Mouse (Mus musculus) limb, embryonic 11.5 days (tissue): ENCODE measurements around the gene Atg9b. TPM values are rescaled to one million over a fixed set of nuclear protein-coding genes. Genes with fewer than 3 reads are reported as not detected.

Experiments used
- ATAC-seq: fragments of 200-750 bp; cut with Nextera tagmentation; 2 replicates; pipeline ENCODE4 v1.8.0; 2017; ENCODE audit warnings: low read depth; ENCODE audit not compliant: insufficient number of reproducible peaks, low FRiP score, low TSS enrichment
- DNase-seq: peaks from one replicate; pipeline ENCODE4 v3.0.0-alpha.2; 2015; ENCODE audit warnings: low spot score
- H3K27ac ChIP-seq: fragments of 300-500 bp; sonication (generic); replicated peaks from 2 replicates; pipeline ENCODE4 v1.5.1; 2014; ENCODE audit warnings: low read depth, mild to moderate bottlenecking, low read length
- H3K27me3 ChIP-seq: fragments of 300-500 bp; sonication (generic); 2 replicates; pipeline ENCODE4 v1.6.1; 2014; ENCODE audit warnings: mild to moderate bottlenecking, low read length, mixed read lengths; ENCODE audit not compliant: control insufficient read depth, insufficient read depth
- H3K36me3 ChIP-seq: fragments of 300-500 bp; sonication (generic); 2 replicates; pipeline ENCODE4 v1.6.1; 2014; ENCODE audit warnings: mild to moderate bottlenecking, low read length, moderate library complexity, mixed read lengths; ENCODE audit not compliant: control insufficient read depth, insufficient read depth
- H3K4me1 ChIP-seq: fragments of 300-500 bp; sonication (generic); 2 replicates; pipeline ENCODE4 v1.6.1; 2014; ENCODE audit warnings: low read length, mixed read lengths; ENCODE audit not compliant: control insufficient read depth, insufficient read depth
- H3K4me2 ChIP-seq: fragments of 300-500 bp; sonication (generic); 2 replicates; pipeline ENCODE4 v1.6.1; 2014; ENCODE audit warnings: low read depth, mild to moderate bottlenecking, moderate library complexity; ENCODE audit not compliant: severe bottlenecking
- H3K4me3 ChIP-seq: fragments of 300-500 bp; sonication (generic); 2 replicates; pipeline ENCODE4 v1.5.1; 2014; ENCODE audit warnings: low read depth, low read length
- H3K9ac ChIP-seq: fragments of 300-500 bp; sonication (generic); 2 replicates; pipeline ENCODE4 v1.6.1; 2014; ENCODE audit warnings: mild to moderate bottlenecking, low read length
- H3K9me3 ChIP-seq: fragments of 300-500 bp; sonication (generic); 2 replicates; pipeline ENCODE4 v1.6.1; 2016; ENCODE audit warnings: low read length; ENCODE audit not compliant: control insufficient read depth
- WGBS: fragments of 180-500 bp; shearing (Covaris S2); extraction: QIAGEN DNeasy Blood & Tissue Kit; methylation state at CpG from one replicate; pipeline ENCODE4 v1.1.7; 2014; 5-methylcytosine and 5-hydroxymethylcytosine counted together
- polyA plus RNA-seq: library from polyadenylated mRNA; unstranded; fragments of >200 nt; fragmentation: Nextera tagmentation; extraction: Ambion mirVana; gene quantifications from 2 replicates; pipeline ENCODE4 v1.2.1, GENCODE M21; 2014

The Atg9b gene
- polyA plus RNA-seq, 1 experiment from 2014 or later, result 0.35 TPM

DNA sequence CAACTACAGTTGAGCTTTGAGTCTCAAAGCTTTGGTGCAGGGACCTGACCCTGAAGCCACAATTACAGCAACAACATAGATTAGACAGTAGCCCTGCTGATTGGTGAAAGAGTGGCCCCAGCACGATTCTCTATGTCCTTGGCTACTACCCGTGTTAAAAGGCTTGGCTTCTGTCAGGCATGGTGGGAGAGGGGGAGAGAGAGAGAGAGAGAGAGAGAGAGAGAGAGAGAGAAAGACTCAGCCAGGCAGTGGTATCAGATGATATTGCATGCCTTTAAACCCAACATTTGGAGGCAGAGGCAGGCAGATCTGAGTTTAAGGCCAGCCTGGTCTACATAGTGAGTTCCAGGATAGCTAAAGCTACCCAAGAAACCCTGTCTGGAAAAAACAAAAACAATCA lies 10.0 kb downstream of the Atg9b start:
- Histone ChIP-seq H3K9me3 (no peaks in the 10 kb centered on the region), H3K27ac (no peak overlapping the region), H3K27me3 (no peaks in the 10 kb centered on the region), H3K4me1 (no peaks in the 10 kb centered on the region), H3K36me3 (no peaks in the 10 kb centered on the region), H3K9ac (no peak overlapping the region), H3K4me2 (no peak overlapping the region), H3K4me3 (no peak overlapping the region)
- ATAC-seq, result no peak
- WGBS, result 71% methylated on average over 2 of the region's 2 CpGs
- DNase-seq, result no peak

DNA sequence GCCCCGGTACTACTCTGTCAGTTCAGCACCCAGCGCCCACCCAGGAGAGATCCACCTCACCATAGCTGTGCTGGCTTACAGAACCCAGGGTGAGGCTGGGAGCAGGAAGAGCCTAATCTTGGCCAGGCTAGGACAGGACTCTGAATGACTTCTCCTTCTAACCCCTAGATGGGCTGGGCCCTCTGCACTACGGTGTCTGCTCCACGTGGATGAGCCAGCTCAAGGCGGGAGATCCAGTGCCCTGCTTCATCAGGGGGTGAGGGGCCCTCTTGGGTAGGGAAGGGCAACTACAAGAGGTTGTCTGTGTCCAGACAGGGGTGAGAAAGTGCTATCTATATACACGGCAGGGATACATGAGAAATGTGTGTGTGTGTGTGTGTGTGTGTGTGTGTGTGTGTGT lies 10.5 kb downstream of the Atg9b start:
- Histone ChIP-seq H3K27me3 (no peaks in the 10 kb centered on the region), H3K4me2 (no peak overlapping the region), H3K27ac (no peak overlapping the region), H3K9me3 (no peaks in the 10 kb centered on the region), H3K9ac (no peak overlapping the region), H3K36me3 (no peaks in the 10 kb centered on the region), H3K4me1 (no peaks in the 10 kb centered on the region), H3K4me3 (no peak overlapping the region)
- no peak for DNase-seq
- ATAC-seq, result no peak
- WGBS, result 79% methylated on average over 6 of the region's 6 CpGs

DNA sequence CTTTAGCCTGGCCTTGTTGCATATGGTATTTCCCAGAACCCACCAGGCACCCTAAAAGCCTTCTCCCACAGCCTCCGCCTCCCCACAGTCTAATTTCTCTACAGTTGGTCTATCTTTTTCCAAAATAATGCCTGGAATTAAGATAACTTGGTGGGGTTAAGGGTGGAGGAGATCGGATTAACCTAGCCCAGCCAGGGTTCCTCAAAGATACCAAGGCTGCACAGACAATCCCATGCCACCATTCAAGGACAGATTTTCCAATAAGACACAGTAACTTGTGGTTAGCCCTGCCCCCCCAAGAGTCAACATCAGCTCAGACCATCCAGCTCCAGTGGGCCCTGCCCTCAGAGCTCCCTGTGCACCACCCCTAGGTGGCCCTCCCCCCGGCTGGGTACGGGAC lies 11.4 kb downstream of the Atg9b start:
- Histone ChIP-seq H3K36me3 (no peaks in the 10 kb centered on the region), H3K27ac (no peak overlapping the region), H3K4me1 (no peaks in the 10 kb centered on the region), H3K9me3 (no peaks in the 10 kb centered on the region), H3K27me3 (no peaks in the 10 kb centered on the region), H3K4me3 (no peak overlapping the region), H3K4me2 (no peak overlapping the region), H3K9ac (no peak overlapping the region)
- 88% methylated on average over 4 of the region's 4 CpGs for WGBS
- no peak for DNase-seq
- no peak for ATAC-seq

DNA sequence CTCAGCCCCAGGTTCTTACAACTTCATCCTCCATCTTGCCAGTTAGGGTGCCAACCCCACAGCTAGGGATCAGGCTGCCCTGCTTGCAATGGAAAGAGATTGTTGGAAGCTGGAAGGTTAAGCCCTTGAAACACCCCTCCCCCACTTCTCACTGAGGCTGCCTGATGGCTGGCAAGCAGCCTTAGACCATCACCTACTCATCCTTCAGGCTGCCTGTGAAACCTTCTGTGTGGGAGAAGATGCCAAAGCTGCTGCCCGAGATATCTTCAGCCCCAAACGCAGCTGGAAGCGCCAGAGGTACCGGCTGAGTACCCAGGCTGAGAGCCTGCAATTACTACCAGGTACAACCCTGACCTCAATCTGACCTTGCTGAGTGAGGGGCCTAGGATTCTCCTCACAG lies 12.4 kb downstream of the Atg9b start:
- DNase-seq (no peak), ATAC-seq (no peak)
- no peak overlapping the region for H3K4me3 ChIP-seq
- H3K36me3 ChIP-seq, result no peaks in the 10 kb centered on the region
- no peaks in the 10 kb centered on the region for H3K27me3 ChIP-seq
- no peak overlapping the region for H3K27ac ChIP-seq
- no peaks in the 10 kb centered on the region for H3K9me3 ChIP-seq
- WGBS, result 73% methylated on average over 4 of the region's 4 CpGs
- H3K4me2 ChIP-seq, result no peak overlapping the region
- H3K9ac ChIP-seq, result no peak overlapping the region
- no peaks in the 10 kb centered on the region for H3K4me1 ChIP-seq

DNA sequence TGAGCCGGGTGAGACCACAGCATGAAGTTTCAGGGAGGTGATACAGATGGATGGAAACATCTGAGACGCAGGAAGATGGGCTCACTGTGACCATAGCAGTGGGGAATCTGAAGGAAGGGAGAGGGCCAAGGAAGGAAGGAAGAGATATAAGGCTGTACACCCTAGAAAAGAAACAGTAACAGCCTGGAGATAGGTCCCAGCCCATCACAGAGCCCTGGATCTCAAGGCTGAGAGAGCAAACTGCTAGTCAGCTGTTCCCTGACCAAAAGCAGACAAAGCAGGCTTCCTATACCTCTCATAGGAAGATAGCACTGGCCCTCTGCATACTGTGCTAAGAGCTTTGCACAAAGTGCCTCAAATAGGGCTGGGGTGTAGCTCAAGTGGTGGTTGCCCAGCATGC lies 13.2 kb downstream of the Atg9b start:
- no peaks in the 10 kb centered on the region for H3K36me3 ChIP-seq
- no peak overlapping the region for H3K4me2 ChIP-seq
- no peak for DNase-seq
- H3K4me1 ChIP-seq, result no peaks in the 10 kb centered on the region
- H3K9me3 ChIP-seq, result no peaks in the 10 kb centered on the region
- no peak overlapping the region for H3K4me3 ChIP-seq
- no peaks in the 10 kb centered on the region for H3K27me3 ChIP-seq
- H3K27ac ChIP-seq, result no peak overlapping the region
- H3K9ac ChIP-seq, result no peak overlapping the region
- ATAC-seq, result no peak
- 88% methylated on average over 2 of the region's 2 CpGs for WGBS

DNA sequence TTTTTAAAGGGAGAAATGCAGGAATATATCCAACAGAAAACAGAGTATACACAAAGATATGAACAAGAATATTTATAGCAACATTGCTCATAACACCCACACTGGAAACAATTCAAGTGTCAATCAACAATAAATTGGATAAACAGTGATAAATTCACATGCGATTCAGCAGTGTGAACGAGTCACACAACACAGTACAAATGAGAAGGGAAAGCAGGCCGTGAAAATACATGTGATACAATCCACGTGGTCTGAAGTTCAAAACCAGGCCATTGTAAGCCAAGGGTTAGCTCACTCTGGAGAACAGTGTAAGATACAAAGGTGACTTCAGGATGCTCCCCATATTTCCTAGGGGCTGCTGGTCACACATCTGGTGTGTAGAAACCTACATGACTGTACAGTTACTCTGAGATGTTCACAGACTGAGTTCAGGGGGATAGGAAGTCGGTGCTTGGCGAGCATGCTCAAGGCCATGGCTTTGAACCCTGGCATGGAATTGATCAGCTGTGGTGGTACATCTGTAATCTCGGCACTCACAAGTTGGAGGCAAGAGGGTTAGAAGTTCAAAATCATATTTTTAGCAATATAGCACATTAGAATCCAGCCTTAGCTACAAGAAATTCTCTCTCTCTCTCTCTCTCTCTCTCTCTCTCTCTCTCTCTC lies 17.1 kb downstream of the Atg9b start:
- Histone ChIP-seq H3K4me1 (no peaks in the 10 kb centered on the region), H3K9me3 (no peaks in the 10 kb centered on the region), H3K36me3 (no peaks in the 10 kb centered on the region), H3K9ac (no peak overlapping the region), H3K4me2 (no peak overlapping the region), H3K4me3 (no peak overlapping the region), H3K27me3 (no peaks in the 10 kb centered on the region), H3K27ac (no peak overlapping the region)
- DNase-seq, result no peak
- ATAC-seq, result no peak
- 83% methylated on average over 7 of the region's 7 CpGs for WGBS

DNA sequence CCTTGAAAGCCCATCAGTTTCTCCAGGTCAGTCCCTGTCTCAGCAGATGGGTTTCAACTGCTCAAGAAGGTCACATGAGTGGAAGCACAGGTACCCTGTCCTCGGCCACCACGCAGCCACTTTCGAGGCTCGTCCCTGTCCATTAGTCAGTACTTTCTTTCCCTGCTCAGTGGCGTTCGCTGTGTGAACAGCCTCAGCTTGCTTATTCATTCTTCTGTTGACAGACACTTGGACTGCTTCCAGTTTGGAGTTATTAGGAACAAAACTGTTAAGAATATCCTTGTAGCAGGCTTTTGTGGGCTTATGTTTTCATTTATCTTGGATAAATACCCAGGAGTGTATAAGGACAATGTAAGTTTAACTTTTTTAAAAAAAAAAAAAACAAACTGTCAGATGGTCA lies 17.7 kb downstream of the Atg9b start:
- DNase-seq (no peak), ATAC-seq (no peak)
- Histone ChIP-seq H3K9me3 (no peaks in the 10 kb centered on the region), H3K4me1 (no peaks in the 10 kb centered on the region), H3K4me2 (no peak overlapping the region), H3K27ac (no peak overlapping the region), H3K9ac (no peak overlapping the region), H3K4me3 (no peak overlapping the region), H3K27me3 (no peaks in the 10 kb centered on the region), H3K36me3 (no peaks in the 10 kb centered on the region)
- WGBS, result 84% methylated on average over 6 of the region's 6 CpGs

DNA sequence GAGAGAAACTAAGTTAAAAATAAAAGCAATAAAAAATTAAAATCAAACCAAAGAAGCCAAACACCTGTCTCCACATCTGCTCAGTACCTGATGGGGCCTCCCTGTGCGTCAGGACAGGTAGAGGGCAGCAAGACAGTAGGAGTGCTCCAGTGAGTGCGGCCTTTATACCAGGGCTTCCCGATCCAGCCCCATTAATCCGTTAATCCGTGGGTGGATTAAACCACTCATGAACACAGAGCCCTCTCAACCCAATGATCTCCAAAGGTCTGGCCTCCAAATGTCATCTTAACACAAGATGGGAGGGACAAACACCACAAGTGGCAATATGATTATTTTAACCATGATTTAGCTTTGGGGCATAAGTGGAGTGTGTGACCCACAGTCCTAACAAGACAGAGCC lies 18.1 kb downstream of the Atg9b start:
- no peaks in the 10 kb centered on the region for H3K9me3 ChIP-seq
- no peak for ATAC-seq
- H3K36me3 ChIP-seq, result no peaks in the 10 kb centered on the region
- no peaks in the 10 kb centered on the region for H3K27me3 ChIP-seq
- no peaks in the 10 kb centered on the region for H3K4me1 ChIP-seq
- no peak overlapping the region for H3K27ac ChIP-seq
- no peak overlapping the region for H3K4me3 ChIP-seq
- no peak for DNase-seq
- no peak overlapping the region for H3K4me2 ChIP-seq
- no peak overlapping the region for H3K9ac ChIP-seq
- 77% methylated on average over 5 of the region's 5 CpGs for WGBS

DNA sequence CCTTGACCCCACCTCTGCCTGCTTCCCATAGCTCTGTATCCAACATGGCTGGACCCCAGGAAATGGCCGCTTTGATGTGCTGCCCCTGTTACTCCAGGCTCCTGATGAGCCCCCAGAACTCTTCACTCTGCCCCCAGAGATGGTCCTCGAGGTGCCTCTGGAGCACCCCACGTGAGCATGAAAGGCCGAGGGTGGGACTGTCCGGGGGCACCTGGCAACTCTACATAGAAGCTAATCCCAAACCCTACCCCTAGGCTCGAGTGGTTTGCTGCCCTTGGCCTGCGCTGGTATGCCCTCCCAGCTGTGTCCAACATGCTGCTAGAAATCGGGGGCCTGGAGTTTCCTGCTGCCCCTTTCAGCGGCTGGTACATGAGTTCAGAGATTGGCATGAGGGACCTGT lies 22.2 kb downstream of the Atg9b start:
- 87% methylated on average over 9 of the region's 9 CpGs for whole genome bisulfite sequencing
- H3K27ac ChIP-seq, result no peak overlapping the region
- H3K36me3 ChIP-seq, result no peaks in the 10 kb centered on the region
- no peak overlapping the region for H3K9ac ChIP-seq
- H3K27me3 ChIP-seq, result no peaks in the 10 kb centered on the region
- H3K4me3 ChIP-seq, result no peak overlapping the region
- DNase-seq (no peak), ATAC-seq (no peak)
- H3K9me3 ChIP-seq, result no peaks in the 10 kb centered on the region
- H3K4me1 ChIP-seq, result no peaks in the 10 kb centered on the region
- H3K4me2 ChIP-seq, result no peak overlapping the region
